Mouse (Mus musculus) hindbrain, embryonic 11.5 days (tissue): Measurements from ENCODE around the gene Urad. TPM values are rescaled to one million over a fixed set of nuclear protein-coding genes. Genes with fewer than 3 reads are reported as not detected.

Experiments
- ATAC-seq: fragments of 200-750 bp; cut with Nextera tagmentation; 2 replicates; pipeline ENCODE4 v1.8.0; 2017; ENCODE audit warnings: mild to moderate bottlenecking, moderate TSS enrichment, moderate library complexity; ENCODE audit not compliant: low FRiP score
- DNase-seq: peaks from one replicate; pipeline ENCODE4 v3.0.0-alpha.2; 2015; ENCODE audit warnings: low spot score
- H3K27ac ChIP-seq: fragments of 300-500 bp; sonication (generic); 2 replicates; pipeline ENCODE4 v1.5.1; 2014; ENCODE audit warnings: mild to moderate bottlenecking, low read depth, low read length
- H3K27me3 ChIP-seq: fragments of 300-500 bp; sonication (generic); 2 replicates; pipeline ENCODE4 v1.6.1; 2014; ENCODE audit warnings: mild to moderate bottlenecking, low read length, moderate library complexity, mixed read lengths; ENCODE audit not compliant: control insufficient read depth, insufficient read depth
- H3K36me3 ChIP-seq: fragments of 300-500 bp; sonication (generic); 2 replicates; pipeline ENCODE4 v1.6.1; 2014; ENCODE audit warnings: mild to moderate bottlenecking, low read length, moderate library complexity, mixed read lengths; ENCODE audit not compliant: control insufficient read depth, insufficient read depth
- H3K4me1 ChIP-seq: fragments of 300-500 bp; sonication (generic); replicated peaks from 2 replicates; pipeline ENCODE4 v1.6.1; 2014; ENCODE audit warnings: low read length, mixed read lengths; ENCODE audit not compliant: control insufficient read depth, insufficient read depth
- H3K4me2 ChIP-seq: fragments of 300-500 bp; sonication (generic); replicated peaks from 2 replicates; pipeline ENCODE4 v1.6.1; 2014; ENCODE audit warnings: mild to moderate bottlenecking, low read depth, low read length
- H3K4me3 ChIP-seq: fragments of 300-500 bp; sonication (generic); 2 replicates; pipeline ENCODE4 v1.5.1; 2014; ENCODE audit warnings: low read depth, low read length
- H3K9ac ChIP-seq: fragments of 300-500 bp; sonication (generic); 2 replicates; pipeline ENCODE4 v1.6.1; 2014; ENCODE audit warnings: low read depth, low read length
- H3K9me3 ChIP-seq: fragments of 300-500 bp; sonication (generic); 2 replicates; pipeline ENCODE4 v1.6.1; 2016; ENCODE audit warnings: low read length; ENCODE audit not compliant: control insufficient read depth
- WGBS: fragments of 180-500 bp; shearing (Covaris S2); extraction: QIAGEN DNeasy Blood & Tissue Kit; methylation state at CpG from one replicate; pipeline ENCODE4 v1.1.7; 2014; 5-methylcytosine and 5-hydroxymethylcytosine counted together
- polyA plus RNA-seq: library from polyadenylated mRNA; unstranded; fragments of >200 nt; fragmentation: Nextera tagmentation; extraction: Ambion mirVana; gene quantifications from 2 replicates; pipeline ENCODE4 v1.2.1, GENCODE M21; 2014

Gene Urad
- polyA plus RNA-seq, 1 experiment from 2014 or later, result not detected

GRCm38 (mm10) chr5:147332711-147333110 is 10.5 kb upstream of the Urad start:
- Histone ChIP-seq H3K27ac (no peak overlapping the region), H3K9ac (no peak overlapping the region), H3K4me2 (no peak overlapping the region), H3K27me3 (no peaks in the 10 kb centered on the region), H3K9me3 (no peaks in the 10 kb centered on the region), H3K4me1 (no peaks in the 10 kb centered on the region), H3K36me3 (no peaks in the 10 kb centered on the region), H3K4me3 (no peak overlapping the region)
- ATAC-seq (no peak; the same call in 1 of the 2 replicates), DNase-seq (no peak)
- 52% methylated on average over 7 of the region's 7 CpGs for WGBS

DNA sequence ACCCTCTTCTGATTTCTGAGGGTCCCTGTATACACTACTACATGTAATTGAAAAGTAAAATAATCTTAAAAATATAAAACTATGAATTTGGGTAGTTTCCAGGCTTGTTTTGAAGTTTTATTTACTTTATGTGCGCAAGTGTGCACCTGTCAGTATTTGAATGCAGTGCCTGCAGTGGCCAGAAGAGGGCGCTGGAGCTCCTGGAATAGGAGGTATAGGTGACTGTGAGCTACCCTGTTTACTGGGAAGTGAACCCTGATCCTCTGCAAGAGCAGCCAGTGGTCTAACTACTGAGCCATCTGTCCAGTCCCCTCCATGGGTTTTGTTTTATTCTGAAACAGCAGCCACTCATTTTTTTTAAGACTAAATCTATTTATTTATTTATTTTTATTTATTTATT is 9.3 kb upstream of the Urad start:
- Histone ChIP-seq H3K9ac (no peak overlapping the region), H3K9me3 (no peaks in the 10 kb centered on the region), H3K27me3 (no peaks in the 10 kb centered on the region), H3K27ac (no peak overlapping the region), H3K4me1 (no peaks in the 10 kb centered on the region), H3K4me2 (no peak overlapping the region), H3K36me3 (no peaks in the 10 kb centered on the region), H3K4me3 (no peak overlapping the region)
- WGBS, result 33% methylated on average over 2 of the region's 2 CpGs
- ATAC-seq (no peak), DNase-seq (peak; percentile 67)

- no peak overlapping the region for H3K4me3 ChIP-seq
- no peak overlapping the region for H3K4me2 ChIP-seq
- no peaks in the 10 kb centered on the region for H3K36me3 ChIP-seq
- DNase-seq (no peak), ATAC-seq (no peak)
- no peak overlapping the region for H3K9ac ChIP-seq
- no peaks in the 10 kb centered on the region for H3K27me3 ChIP-seq
- H3K27ac ChIP-seq, result no peak overlapping the region
- no peaks in the 10 kb centered on the region for H3K4me1 ChIP-seq
- no peaks in the 10 kb centered on the region for H3K9me3 ChIP-seq
- 86% methylated on average over 11 of the region's 11 CpGs for WGBS
Observed at GRCm38 (mm10) chr5:147329946-147330345, 7.7 kb upstream of the Urad start.

- Histone ChIP-seq H3K4me1 (no peaks in the 10 kb centered on the region), H3K4me2 (no peak overlapping the region), H3K9me3 (no peaks in the 10 kb centered on the region), H3K9ac (no peak overlapping the region), H3K27me3 (peaks cover 2% of the 10 kb centered on the region; the same call in 1 of the 2 replicates), H3K27ac (no peak overlapping the region), H3K36me3 (no peaks in the 10 kb centered on the region), H3K4me3 (no peak overlapping the region)
- DNase-seq (no peak), ATAC-seq (no peak)
- WGBS, result 87% methylated on average over 5 of the region's 5 CpGs
Observed at GRCm38 (mm10) chr5:147327636-147328035, 5.4 kb upstream of the Urad start.

DNA sequence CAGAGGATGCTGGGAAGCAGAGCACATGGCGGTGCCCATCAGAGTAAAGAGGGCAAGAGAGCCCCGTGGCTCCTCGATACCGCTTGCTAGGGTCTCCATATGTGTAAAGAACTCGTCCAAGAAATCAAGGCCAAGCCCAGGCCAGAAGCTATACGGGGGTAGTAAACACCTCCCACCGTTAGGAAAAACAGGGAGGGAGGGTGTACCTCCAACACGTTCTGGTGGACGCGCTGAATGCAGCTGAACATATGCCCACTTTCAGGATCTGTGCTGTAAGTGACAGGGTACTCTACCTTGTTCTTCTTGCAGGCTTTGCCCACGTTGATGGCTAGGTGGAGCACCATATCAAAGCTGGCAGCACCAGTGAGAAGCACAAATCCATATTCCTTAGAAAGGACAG is 3.7 kb upstream of the Urad start:
- Histone ChIP-seq H3K36me3 (no peaks in the 10 kb centered on the region), H3K27me3 (peaks cover 11% of the 10 kb centered on the region; the same call in 1 of the 2 replicates), H3K4me1 (no peaks in the 10 kb centered on the region), H3K9ac (no peak overlapping the region), H3K4me3 (no peak overlapping the region), H3K9me3 (no peaks in the 10 kb centered on the region), H3K27ac (no peak overlapping the region), H3K4me2 (no peak overlapping the region)
- no peak for DNase-seq
- no peak for ATAC-seq
- whole genome bisulfite sequencing, result 82% methylated on average over 11 of the region's 11 CpGs

- 21% methylated on average over 17 of the region's 17 CpGs for WGBS
- no peak overlapping the region for H3K4me3 ChIP-seq
- peak; percentile 51; the same call in 1 of the 2 replicates for ATAC-seq
- no peaks in the 10 kb centered on the region for H3K4me1 ChIP-seq
- H3K9ac ChIP-seq, result no peak overlapping the region
- DNase-seq, result peak; percentile 85
- H3K27ac ChIP-seq, result no peak overlapping the region
- peaks cover 22% of the 10 kb centered on the region for H3K27me3 ChIP-seq
- no peaks in the 10 kb centered on the region for H3K9me3 ChIP-seq
- no peak overlapping the region for H3K4me2 ChIP-seq
- H3K36me3 ChIP-seq, result no peaks in the 10 kb centered on the region
Observed at GRCm38 (mm10) chr5:147323237-147323917, 1.1 kb upstream of the Urad start.

GRCm38 (mm10) chr5:147319653-147320052 is 2.6 kb downstream of the Urad start:
- no peak overlapping the region for H3K4me3 ChIP-seq
- H3K27me3 ChIP-seq, result peaks cover 59% of the 10 kb centered on the region
- H3K36me3 ChIP-seq, result no peaks in the 10 kb centered on the region
- ATAC-seq (no peak), DNase-seq (peak; percentile 78)
- no peaks in the 10 kb centered on the region for H3K9me3 ChIP-seq
- no peak overlapping the region for H3K9ac ChIP-seq
- no peak overlapping the region for H3K27ac ChIP-seq
- H3K4me1 ChIP-seq, result no peaks in the 10 kb centered on the region
- no peak overlapping the region for H3K4me2 ChIP-seq

GRCm38 (mm10) chr5:147317991-147318390 is 4.2 kb downstream of the Urad start:
- WGBS, result 23% methylated on average over 7 of the region's 7 CpGs
- 0 out of 2 replicates have a peak, but pooled peaks have one; percentile 13 for ATAC-seq
- peak; percentile 31 for DNase-seq
- Histone ChIP-seq H3K4me3 (no peak overlapping the region), H3K9me3 (no peaks in the 10 kb centered on the region), H3K36me3 (no peaks in the 10 kb centered on the region), H3K9ac (no peak overlapping the region), H3K27me3 (peaks cover 76% of the 10 kb centered on the region), H3K4me1 (no peaks in the 10 kb centered on the region), H3K4me2 (no peak overlapping the region), H3K27ac (no peak overlapping the region)

- peak; percentile 21 for DNase-seq
- Histone ChIP-seq H3K4me1 (no peaks in the 10 kb centered on the region), H3K36me3 (no peaks in the 10 kb centered on the region), H3K4me2 (no peak overlapping the region), H3K27ac (no peak overlapping the region), H3K9me3 (no peaks in the 10 kb centered on the region), H3K27me3 (peaks cover 80% of the 10 kb centered on the region), H3K4me3 (no peak overlapping the region), H3K9ac (no peak overlapping the region)
- ATAC-seq, result no peak
- 5% methylated on average over 7 of the region's 7 CpGs for WGBS
Observed at GRCm38 (mm10) chr5:147317321-147317720, 4.9 kb downstream of the Urad start.
